Mouse (Mus musculus) ES-Bruce4 (cell line): ENCODE results near the gene Atp2b2. TPM values are rescaled to one million over a fixed set of nuclear protein-coding genes. Genes with fewer than 3 reads are reported as not detected.

Source experiments
- H3K27ac ChIP-seq: 2 replicates; pipeline ENCODE4 v1.5.1; 2012; ENCODE audit warnings: low read length, inconsistent platforms; ENCODE audit not compliant: insufficient read depth
- H3K27me3 ChIP-seq: 2 replicates; pipeline ENCODE4 v1.6.1; 2012; ENCODE audit warnings: mild to moderate bottlenecking, low read length, inconsistent platforms; ENCODE audit not compliant: control insufficient read depth, poor library complexity, insufficient read depth, severe bottlenecking
- H3K36me3 ChIP-seq: 2 replicates; pipeline ENCODE4 v1.6.1; 2012; ENCODE audit warnings: inconsistent platforms, mild to moderate bottlenecking, low read length, moderate library complexity; ENCODE audit not compliant: control insufficient read depth, poor library complexity, insufficient read depth, severe bottlenecking
- H3K4me1 ChIP-seq: one replicate; pipeline ENCODE4 v1.8.1; 2011; ENCODE audit warnings: low read length; ENCODE audit not compliant: control insufficient read depth, insufficient read depth
- H3K4me3 ChIP-seq: 2 replicates; pipeline ENCODE4 v1.5.1; 2011; ENCODE audit warnings: low read depth, mild to moderate bottlenecking, low read length
- H3K9ac ChIP-seq: 2 replicates; pipeline ENCODE4 v1.6.1; 2012; ENCODE audit warnings: low read depth, mild to moderate bottlenecking, inconsistent platforms; ENCODE audit not compliant: poor library complexity, severe bottlenecking
- H3K9me3 ChIP-seq: replicated peaks from 2 replicates; pipeline ENCODE4 v1.6.1; 2012; ENCODE audit warnings: mild to moderate bottlenecking, low read length, inconsistent platforms; ENCODE audit not compliant: control insufficient read depth, poor library complexity, insufficient read depth, severe bottlenecking
- CTCF ChIP-seq: IDR thresholded peaks from one replicate; pipeline ENCODE4 v1.8.1; 2011; ENCODE audit warnings: low read depth, low read length
- EP300 ChIP-seq: IDR thresholded peaks from 2 replicates; pipeline ENCODE4 v1.6.1; 2011; ENCODE audit warnings: low read depth, low read length; ENCODE audit not compliant: insufficient read depth
- POLR2A ChIP-seq: IDR thresholded peaks from one replicate; pipeline ENCODE4 v1.8.1; 2011; ENCODE audit warnings: low read length; ENCODE audit not compliant: insufficient read depth
- polyA plus RNA-seq: library from polyadenylated mRNA; stranded (reverse); fragments of >200 nt; gene quantifications from 2 replicates; pipeline ENCODE4 v1.2.4, GENCODE M21; 2011; ENCODE audit warnings: low read depth; ENCODE audit not compliant: missing spikeins, insufficient read depth, insufficient read length

The Atp2b2 gene
- polyA plus RNA-seq, 1 experiment: 0.42 TPM

DNA sequence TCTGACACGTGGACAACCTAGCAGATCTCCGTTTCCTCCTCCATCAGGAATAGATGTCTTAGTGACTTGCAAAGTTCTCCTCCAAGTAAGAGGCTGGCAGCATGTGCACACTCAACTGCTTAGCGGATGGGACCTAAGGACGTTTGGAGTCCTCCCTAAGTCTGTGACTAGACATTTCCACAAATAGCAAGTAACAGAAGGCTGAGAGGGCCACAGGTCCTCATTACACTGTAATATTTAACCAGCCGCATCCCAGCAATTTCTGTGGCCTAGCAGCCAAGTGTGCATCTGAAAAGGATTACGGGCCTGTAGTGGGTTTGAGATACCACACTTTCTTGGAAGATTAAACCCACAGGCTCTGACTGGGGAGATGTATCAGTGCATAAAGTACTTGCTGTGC is 30.4 kb downstream of the Atp2b2 start:
- Histone ChIP-seq H3K4me3 (no peak overlapping the region), H3K4me1 (no peaks in the 10 kb centered on the region), H3K9ac (no peak overlapping the region), H3K27ac (no peak overlapping the region), H3K36me3 (no peaks in the 10 kb centered on the region), H3K9me3 (no peaks in the 10 kb centered on the region), H3K27me3 (no peaks in the 10 kb centered on the region)
- TF ChIP-seq CTCF (no peak), EP300 (no peak), POLR2A (no peak)

- H3K27ac ChIP-seq: no peak overlapping the region
These were observed 38.6 kb downstream of the Atp2b2 start for GRCm38 (mm10) chr6:114003796-114004195.

GRCm38 (mm10) chr6:114000928-114001327 is 41.5 kb downstream of the Atp2b2 start:
- no peak for TF ChIP-seq POLR2A
- TF ChIP-seq EP300: no peak
- no peak for TF ChIP-seq CTCF
- H3K4me3 ChIP-seq: no peak overlapping the region
- H3K27ac ChIP-seq: no peak overlapping the region
- H3K4me1 ChIP-seq: no peaks in the 10 kb centered on the region
- no peaks in the 10 kb centered on the region for H3K27me3 ChIP-seq
- H3K9me3 ChIP-seq: no peaks in the 10 kb centered on the region
- no peak overlapping the region for H3K9ac ChIP-seq
- H3K36me3 ChIP-seq: no peaks in the 10 kb centered on the region

More at GRCm38 (mm10) chr6:114003796-114004195, 38.6 kb downstream of the Atp2b2 start:
- Histone ChIP-seq H3K36me3 (no peaks in the 10 kb centered on the region), H3K9me3 (no peaks in the 10 kb centered on the region), H3K27me3 (no peaks in the 10 kb centered on the region), H3K4me3 (no peak overlapping the region), H3K9ac (no peak overlapping the region), H3K4me1 (no peaks in the 10 kb centered on the region)
- no peak for TF ChIP-seq CTCF
- TF ChIP-seq EP300: no peak
- no peak for TF ChIP-seq POLR2A

- H3K9ac ChIP-seq: no peak overlapping the region
- TF ChIP-seq EP300 (no peak), POLR2A (no peak), CTCF (no peak)
- H3K4me3 ChIP-seq: no peak overlapping the region
- H3K27ac ChIP-seq: no peak overlapping the region
- H3K9me3 ChIP-seq: no peaks in the 10 kb centered on the region
- no peaks in the 10 kb centered on the region for H3K36me3 ChIP-seq
- no peaks in the 10 kb centered on the region for H3K27me3 ChIP-seq
- no peaks in the 10 kb centered on the region for H3K4me1 ChIP-seq
These were observed 42.1 kb downstream of the Atp2b2 start for GRCm38 (mm10) chr6:114000304-114000703.

DNA sequence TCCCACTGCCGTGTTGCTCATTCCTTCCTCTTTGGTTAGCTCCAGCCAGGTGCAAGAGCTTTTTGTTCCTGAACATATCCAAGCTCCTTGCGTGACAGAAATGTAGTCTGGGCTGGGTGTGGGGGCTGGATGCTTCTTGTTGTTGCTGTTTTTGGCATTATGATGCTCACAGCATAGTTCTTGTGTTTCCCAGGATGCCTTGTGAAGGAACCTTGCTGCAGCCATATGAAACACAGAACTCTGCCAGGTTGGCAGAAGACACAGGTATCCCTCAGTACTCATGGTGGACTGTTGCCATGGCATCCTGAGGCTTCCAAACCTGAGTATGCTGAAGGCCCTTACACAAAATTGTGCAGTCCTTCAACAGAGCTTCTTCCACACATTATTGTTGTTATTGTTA is 44.0 kb downstream of the Atp2b2 start:
- Histone ChIP-seq H3K36me3 (no peaks in the 10 kb centered on the region), H3K9me3 (no peaks in the 10 kb centered on the region), H3K27ac (no peak overlapping the region), H3K4me3 (no peak overlapping the region), H3K4me1 (no peaks in the 10 kb centered on the region), H3K9ac (no peak overlapping the region), H3K27me3 (no peaks in the 10 kb centered on the region)
- no peak for TF ChIP-seq EP300

DNA sequence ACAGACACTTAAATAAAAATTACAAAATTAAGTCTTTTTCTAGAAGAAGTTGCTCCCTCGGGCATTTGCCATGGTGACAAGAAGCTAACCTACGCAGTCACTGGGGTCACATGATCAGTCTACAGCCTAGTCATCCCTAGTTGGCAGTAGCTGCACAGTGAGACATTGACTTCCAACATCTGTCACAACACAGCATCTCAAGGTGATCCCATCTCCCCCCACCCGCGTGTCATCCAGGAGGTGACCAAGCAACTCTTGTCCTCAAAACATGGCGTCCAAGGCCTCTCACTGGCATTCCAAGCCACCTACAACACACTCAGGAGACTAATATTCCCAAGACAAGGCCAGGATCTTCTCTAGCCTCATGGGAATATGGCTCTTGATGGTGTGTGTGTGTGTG is 48.2 kb downstream of the Atp2b2 start:
- H3K4me1 ChIP-seq: no peaks in the 10 kb centered on the region
- no peak overlapping the region for H3K27ac ChIP-seq
- H3K36me3 ChIP-seq: no peaks in the 10 kb centered on the region
- H3K9ac ChIP-seq: no peak overlapping the region
- TF ChIP-seq POLR2A (no peak), CTCF (no peak), EP300 (no peak)
- no peaks in the 10 kb centered on the region for H3K27me3 ChIP-seq
- H3K9me3 ChIP-seq: no peaks in the 10 kb centered on the region
- H3K4me3 ChIP-seq: no peak overlapping the region
